Mouse (Mus musculus) bone marrow macrophage, adult 2 months (primary cell): Measurements from ENCODE around the gene Pigv. TPM values are rescaled to one million over a fixed set of nuclear protein-coding genes. Genes with fewer than 3 reads are reported as not detected.
"Not testable (repeated sequence)": the region's sequence is repeated elsewhere in the genome, so short reads cannot be mapped to it uniquely, and the experiment has no call there.

Experiments
- H3K27ac ChIP-seq: 2 replicates; pipeline ENCODE4 v1.5.1; 2012; ENCODE audit warnings: low read depth, low read length; ENCODE audit not compliant: insufficient read depth
- H3K4me1 ChIP-seq: 2 replicates; pipeline ENCODE4 v1.6.1; 2012; ENCODE audit warnings: low read length; ENCODE audit not compliant: control insufficient read depth, insufficient read depth
- H3K4me3 ChIP-seq: 2 replicates; pipeline ENCODE4 v1.5.1; 2012; ENCODE audit warnings: mild to moderate bottlenecking, low read length, moderate library complexity; ENCODE audit not compliant: insufficient read depth
- CTCF ChIP-seq: IDR thresholded peaks from 2 replicates; pipeline ENCODE4 v1.5.1; 2012; ENCODE audit warnings: low read depth, mild to moderate bottlenecking, low read length, moderate library complexity
- POLR2A ChIP-seq: IDR thresholded peaks from 2 replicates; pipeline ENCODE4 v1.6.1; 2012; ENCODE audit warnings: mild to moderate bottlenecking, low read depth, low read length, borderline replicate concordance
- polyA plus RNA-seq: library from polyadenylated mRNA; stranded (reverse); fragments of >200 nt; gene quantifications from 2 replicates; pipeline ENCODE4 v1.2.4, GENCODE M21; 2012; ENCODE audit not compliant: missing spikeins, insufficient read depth, insufficient read length

Gene Pigv
- polyA plus RNA-seq, 1 experiment = 15.5 TPM

DNA sequence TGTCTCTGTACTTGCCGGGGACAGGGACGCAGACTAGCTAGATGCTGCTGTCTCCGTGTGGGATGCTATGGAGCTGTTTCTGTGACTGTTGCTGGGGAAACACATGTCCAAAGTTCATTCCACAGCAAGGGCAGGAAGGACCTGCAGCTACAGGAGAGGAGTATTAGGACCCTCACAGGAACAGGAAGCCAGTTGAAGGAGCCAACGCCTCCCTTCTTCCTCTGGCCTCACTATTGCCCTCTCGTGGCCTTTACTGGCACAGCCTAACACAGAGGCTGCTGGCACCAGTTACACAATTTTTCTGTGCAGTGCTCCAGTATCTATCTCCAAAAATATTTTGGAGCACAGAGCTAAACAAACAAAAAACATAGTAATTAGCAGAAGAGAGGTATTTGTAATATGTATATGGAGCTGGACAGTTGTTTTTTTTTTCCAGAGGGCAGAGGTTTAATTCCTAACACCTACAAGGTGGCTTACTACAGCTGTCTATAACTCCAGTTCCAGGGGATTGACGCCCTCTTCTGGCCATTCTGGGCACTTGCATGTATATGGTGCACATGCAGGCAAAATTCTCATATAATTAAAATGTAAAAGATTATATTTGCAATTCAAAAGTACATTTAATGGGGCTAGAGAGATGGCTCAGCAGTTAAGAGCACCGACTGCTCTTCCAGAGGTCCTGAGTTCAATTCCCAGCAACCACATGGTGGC lies 22.3 kb downstream of the Pigv start, which contains the start of gene Zdhhc18:
Gene Zdhhc18, minus strand, starts transcription at position 166 of the 711 bp plus-strand sequence.
- Histone ChIP-seq H3K4me3 (peak within 1 kb of the TSS; percentile 92), H3K4me1 (peaks cover 4% of the 10 kb centered on the region), H3K27ac (peak within 1 kb of the TSS; percentile 55)
- TF ChIP-seq CTCF = peak; percentile 63
- 0 out of 2 replicates have a peak, but pooled peaks have one; percentile 8 for TF ChIP-seq POLR2A

DNA sequence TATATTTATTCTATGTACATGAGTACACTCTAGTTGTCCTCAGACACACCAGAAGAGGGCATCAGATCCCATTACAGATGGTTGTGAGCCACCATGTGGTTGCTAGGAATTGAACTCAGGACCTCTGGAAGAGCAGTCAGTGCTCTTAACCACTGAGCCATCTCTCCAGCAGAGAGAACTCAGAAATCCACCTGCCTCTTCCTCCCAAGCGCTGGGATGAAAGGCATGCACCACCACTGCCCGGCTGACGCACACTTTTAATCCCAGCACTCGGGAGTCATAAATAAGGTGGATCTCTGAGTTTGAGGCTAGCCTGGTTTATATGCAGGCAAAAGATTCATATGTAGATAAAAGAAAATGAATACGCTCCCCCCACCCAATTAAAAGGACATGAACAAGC lies 23.0 kb downstream of the Pigv start:
- H3K27ac ChIP-seq = peak overlapping the region; percentile 55
- H3K4me1 ChIP-seq = not testable (repeated sequence)
- peak overlapping the region; percentile 92 for H3K4me3 ChIP-seq

DNA sequence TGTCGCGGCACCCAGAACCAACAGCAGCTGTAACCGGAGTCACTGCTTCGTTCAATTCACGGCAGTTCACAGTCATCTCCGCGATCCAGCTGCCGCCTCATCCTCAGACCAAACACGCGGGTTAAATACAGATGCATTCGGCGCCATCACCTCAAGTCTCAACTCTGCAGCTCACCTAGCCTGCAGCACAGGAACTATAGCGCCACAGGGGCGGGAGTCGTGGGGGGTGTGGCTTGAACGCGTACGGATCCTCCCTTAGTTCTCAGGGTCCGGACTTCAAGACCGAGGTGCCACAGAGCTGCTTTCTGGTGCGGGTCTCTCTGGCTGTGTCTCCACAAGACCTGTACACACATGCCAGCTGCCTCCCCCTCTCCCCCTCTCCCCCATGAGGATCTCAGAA lies 26.8 kb downstream of the Pigv start:
- no peak for TF ChIP-seq CTCF
- no peak for TF ChIP-seq POLR2A
- H3K4me3 ChIP-seq = no peak overlapping the region
- no peaks in the 10 kb centered on the region for H3K4me1 ChIP-seq
- no peak overlapping the region for H3K27ac ChIP-seq

DNA sequence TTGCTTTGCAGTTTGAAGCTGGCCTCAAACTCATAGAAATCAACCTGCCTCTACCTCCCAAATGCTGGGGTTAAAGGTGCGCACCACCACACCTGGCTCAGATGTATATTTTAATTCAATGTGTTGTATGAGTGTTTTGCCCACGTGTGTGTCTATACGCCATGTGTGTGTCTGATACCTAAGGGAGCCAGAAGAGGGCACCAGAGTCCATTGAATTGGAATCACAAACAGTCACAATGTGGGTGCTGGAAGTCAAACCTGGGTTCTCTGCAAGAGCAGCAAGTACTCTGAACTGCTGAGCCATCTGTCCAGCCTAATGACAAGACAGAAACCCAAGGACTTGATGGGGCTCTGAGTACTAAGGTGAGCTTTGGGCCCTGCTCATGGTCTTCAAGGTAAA lies 27.3 kb downstream of the Pigv start:
- no peak overlapping the region for H3K4me3 ChIP-seq
- H3K27ac ChIP-seq = no peak overlapping the region
- TF ChIP-seq POLR2A (no peak), CTCF (no peak)
- no peaks in the 10 kb centered on the region for H3K4me1 ChIP-seq

DNA sequence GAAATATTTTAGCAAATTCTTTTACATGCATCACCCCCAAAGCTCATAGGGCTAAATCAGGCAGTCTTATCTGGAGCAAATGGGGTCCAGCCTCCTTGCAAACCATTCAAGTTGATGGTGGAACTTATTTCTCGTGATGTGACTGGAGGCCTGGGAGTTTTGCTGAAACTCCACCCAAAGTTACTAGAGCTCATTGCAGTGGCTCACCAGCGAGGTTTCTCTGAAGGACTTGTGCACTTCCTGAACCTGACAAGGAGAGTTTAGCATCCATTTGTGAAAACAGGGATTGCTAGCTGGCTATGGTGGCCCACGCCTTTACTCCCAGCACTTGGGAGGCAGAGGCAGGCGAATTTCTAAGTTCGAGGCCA lies 38.4 kb downstream of the Pigv start:
- Histone ChIP-seq H3K27ac (no peak overlapping the region), H3K4me3 (no peak overlapping the region), H3K4me1 (peaks cover 18% of the 10 kb centered on the region)
- TF ChIP-seq POLR2A = no peak
- no peak for TF ChIP-seq CTCF

DNA sequence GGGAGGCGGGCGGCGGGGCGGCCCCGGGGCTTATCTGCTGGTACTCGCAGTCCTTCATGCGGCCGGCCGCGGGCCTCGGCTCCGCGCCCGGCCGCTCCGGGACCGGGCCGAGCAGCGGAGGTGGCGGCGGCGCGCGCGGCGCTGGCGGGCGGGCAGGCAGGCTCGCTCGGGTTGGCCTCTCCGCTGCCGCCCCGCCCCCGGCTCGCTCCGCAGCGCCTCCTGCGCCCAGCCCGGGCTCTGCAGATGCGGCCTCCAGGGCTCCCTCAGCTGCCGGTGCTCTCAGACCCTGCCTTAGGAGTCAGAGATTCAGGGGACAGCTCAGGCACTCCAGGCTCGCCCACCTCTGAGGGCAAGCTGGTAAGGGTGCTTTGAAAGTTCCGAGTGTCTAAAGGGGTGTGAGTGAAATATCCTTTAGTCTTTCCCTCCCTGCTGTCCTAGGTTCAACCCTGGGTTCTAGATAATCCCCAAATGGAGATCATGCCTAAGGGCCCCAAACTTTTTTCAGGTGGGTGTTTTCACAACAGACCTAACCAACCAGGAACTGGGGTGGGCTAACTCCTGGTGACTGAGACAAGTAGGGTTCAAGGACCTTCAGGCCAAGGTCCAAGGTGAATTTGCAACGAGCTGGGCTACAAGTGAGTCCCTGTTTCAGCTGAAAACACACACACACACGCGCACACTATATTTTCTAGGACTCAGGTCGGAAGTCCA lies 39.0 kb downstream of the Pigv start:
- TF ChIP-seq POLR2A = no peak
- TF ChIP-seq CTCF = no peak
- H3K27ac ChIP-seq = no peak overlapping the region
- peaks cover 20% of the 10 kb centered on the region for H3K4me1 ChIP-seq
- peak overlapping the region; percentile 68 for H3K4me3 ChIP-seq

DNA sequence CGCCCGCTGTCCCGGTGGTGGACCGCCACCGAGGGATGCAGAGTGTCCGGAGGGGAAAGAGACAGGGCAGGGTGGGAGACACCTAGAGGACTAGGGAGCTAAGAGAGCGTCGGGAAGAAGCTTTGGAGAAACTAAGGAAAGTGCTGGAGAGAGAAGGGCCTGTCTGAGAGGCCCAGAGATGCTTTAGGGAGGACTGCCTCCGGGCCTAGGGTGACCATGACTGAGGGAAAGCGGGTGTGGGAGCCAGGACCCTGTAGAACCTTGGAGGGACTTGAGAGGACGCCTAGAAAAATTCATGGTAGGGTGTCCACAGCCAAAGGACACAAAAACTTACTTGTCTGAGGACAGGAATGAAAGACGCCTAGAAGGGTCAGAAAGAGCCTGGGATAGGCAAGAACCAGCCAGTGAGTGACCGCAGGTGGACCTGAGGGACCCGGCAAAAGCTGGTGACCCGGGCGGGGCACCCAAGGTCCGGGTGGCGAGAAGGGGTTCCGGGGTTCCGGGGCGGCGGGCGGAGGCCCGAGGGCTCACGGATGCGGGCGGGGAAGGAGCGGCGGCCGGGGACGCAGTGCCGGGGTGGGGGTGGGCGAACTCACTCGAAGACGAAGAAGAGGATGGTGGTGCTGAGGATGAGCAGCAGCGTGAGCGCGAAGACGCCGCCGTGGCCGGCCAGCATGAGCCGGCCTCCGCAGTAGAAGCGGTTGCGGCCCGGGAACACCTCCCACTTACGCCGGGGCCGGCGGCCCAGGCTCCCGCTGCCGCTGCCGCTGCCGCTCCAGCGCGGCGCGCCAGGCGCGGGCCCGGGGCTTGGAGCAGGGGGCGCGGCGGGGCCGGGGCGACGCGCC lies 39.7 kb downstream of the Pigv start:
- H3K27ac ChIP-seq = no peak overlapping the region
- peaks cover 21% of the 10 kb centered on the region for H3K4me1 ChIP-seq
- TF ChIP-seq POLR2A (no peak), CTCF (no peak)
- peak overlapping the region; percentile 68 for H3K4me3 ChIP-seq

DNA sequence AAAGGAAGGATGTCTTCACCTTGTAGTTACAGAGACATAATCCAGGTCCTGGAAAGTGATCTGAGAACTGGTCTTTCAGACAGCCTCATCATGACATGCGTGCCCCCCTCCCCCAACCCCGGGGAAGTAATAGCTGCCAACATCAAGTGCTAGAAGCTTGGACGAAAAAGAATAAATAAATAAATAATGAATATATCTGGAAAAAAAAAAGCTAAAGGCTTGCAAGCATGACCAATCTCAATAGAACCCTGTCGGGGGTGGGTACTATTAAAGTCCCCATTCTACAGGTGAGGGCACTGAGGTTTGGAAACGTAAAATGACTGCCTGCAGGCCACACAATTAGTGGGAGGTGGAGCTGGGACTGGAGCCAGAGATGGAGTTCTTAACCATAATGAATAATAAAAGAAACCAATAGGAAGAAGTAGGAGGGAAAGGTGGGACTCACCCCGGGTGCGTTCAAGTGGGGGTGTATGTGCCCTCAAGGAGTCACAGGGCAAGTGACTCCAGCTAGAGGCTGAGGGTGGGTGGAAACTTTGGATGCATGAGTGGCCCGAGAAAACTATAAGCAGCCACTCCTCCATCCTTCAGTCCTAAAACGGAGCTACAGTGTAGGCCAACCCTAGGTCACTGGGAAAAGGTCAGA lies 40.6 kb downstream of the Pigv start:
- peaks cover 21% of the 10 kb centered on the region for H3K4me1 ChIP-seq
- TF ChIP-seq CTCF (no peak), POLR2A (no peak)
- peak overlapping the region; percentile 56; the same call in 1 of the 2 replicates for H3K27ac ChIP-seq

DNA sequence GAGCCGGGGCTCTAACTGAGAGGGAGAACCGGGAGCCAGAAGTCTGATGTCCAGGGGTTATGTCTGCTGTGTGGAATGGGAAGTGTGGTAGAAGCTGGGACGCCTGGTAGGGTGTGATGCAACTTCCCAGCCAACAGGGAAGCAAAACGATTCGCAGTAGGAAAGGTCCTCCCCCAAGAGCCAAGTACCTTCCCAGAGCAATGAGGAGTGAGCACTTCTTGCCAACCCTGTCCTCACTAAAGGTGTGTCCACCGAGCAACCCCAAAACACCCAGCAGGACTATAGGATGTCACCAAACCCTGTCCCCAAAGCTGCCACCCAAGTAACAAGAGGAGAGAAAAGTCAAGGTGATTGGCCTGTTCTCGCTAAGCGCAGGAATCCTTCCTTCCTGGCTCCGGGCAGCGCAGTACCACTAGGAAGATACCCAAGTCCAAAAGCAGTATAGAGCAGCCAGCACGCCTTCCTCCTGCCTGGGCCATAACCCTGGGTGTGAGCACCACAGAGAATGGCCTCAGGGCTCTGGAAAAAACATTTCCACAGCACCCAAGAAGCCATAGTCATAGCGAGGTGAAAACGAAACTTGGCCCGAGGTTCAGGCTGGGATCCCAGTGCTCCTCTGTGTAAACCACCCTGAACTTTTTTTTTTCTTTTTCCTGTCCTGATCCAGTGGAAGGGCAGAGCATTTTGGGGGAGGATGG lies 41.2 kb downstream of the Pigv start:
- peak overlapping the region; percentile 68 for H3K4me3 ChIP-seq
- peaks cover 21% of the 10 kb centered on the region for H3K4me1 ChIP-seq
- peak overlapping the region; percentile 56 for H3K27ac ChIP-seq
- TF ChIP-seq CTCF = no peak
- TF ChIP-seq POLR2A = no peak

More for the DNA sequence above, 40.6 kb downstream of the Pigv start:
- peak overlapping the region; percentile 68 for H3K4me3 ChIP-seq
